Mouse (Mus musculus) midbrain, embryonic 13.5 days (tissue): ENCODE measurements around the gene Tssc4. TPM values are rescaled to one million over a fixed set of nuclear protein-coding genes. Genes with fewer than 3 reads are reported as not detected.

Experiments
- ATAC-seq: fragments of 200-750 bp; cut with Nextera tagmentation; 2 replicates; pipeline ENCODE4 v1.8.0; 2017; ENCODE audit warnings: mild to moderate bottlenecking, moderate TSS enrichment, moderate library complexity
- H3K27ac ChIP-seq: fragments of 300-500 bp; sonication (generic); 2 replicates; pipeline ENCODE4 v1.5.1; 2015; ENCODE audit warnings: inconsistent platforms, mild to moderate bottlenecking, moderate library complexity
- H3K27me3 ChIP-seq: fragments of 300-500 bp; sonication (generic); 2 replicates; pipeline ENCODE4 v1.6.1; 2015; ENCODE audit warnings: mild to moderate bottlenecking, inconsistent platforms
- H3K36me3 ChIP-seq: fragments of 300-500 bp; sonication (generic); 2 replicates; pipeline ENCODE4 v1.6.1; 2015; ENCODE audit warnings: mild to moderate bottlenecking, inconsistent platforms
- H3K4me1 ChIP-seq: fragments of 300-500 bp; sonication (generic); replicated peaks from 2 replicates; pipeline ENCODE4 v1.6.1; 2015; ENCODE audit warnings: inconsistent platforms
- H3K4me2 ChIP-seq: fragments of 300-500 bp; sonication (generic); replicated peaks from 2 replicates; pipeline ENCODE4 v1.6.1; 2015; ENCODE audit warnings: moderate library complexity, mild to moderate bottlenecking, inconsistent platforms
- H3K4me3 ChIP-seq: fragments of 300-500 bp; sonication (generic); replicated peaks from 2 replicates; pipeline ENCODE4 v1.5.1; 2015; ENCODE audit warnings: mild to moderate bottlenecking, inconsistent platforms
- H3K9ac ChIP-seq: fragments of 300-500 bp; sonication (generic); replicated peaks from 2 replicates; pipeline ENCODE4 v1.6.1; 2015; ENCODE audit warnings: mild to moderate bottlenecking, inconsistent platforms
- H3K9me3 ChIP-seq: fragments of 300-500 bp; sonication (generic); 2 replicates; pipeline ENCODE4 v1.6.1; 2016; ENCODE audit warnings: mild to moderate bottlenecking, inconsistent platforms
- WGBS: fragments of 180-500 bp; shearing (Covaris S2); methylation state at CpG from one replicate; pipeline ENCODE4 v1.1.7; 2015; 5-methylcytosine and 5-hydroxymethylcytosine counted together
- polyA plus RNA-seq: library from polyadenylated mRNA; unstranded; fragments of >200 nt; fragmentation: Nextera tagmentation; extraction: Ambion mirVana; gene quantifications from 2 replicates; pipeline ENCODE4 v1.2.1, GENCODE M21; 2015

Tssc4 gene
- polyA plus RNA-seq: 102 and 104 TPM in 2 replicates

DNA sequence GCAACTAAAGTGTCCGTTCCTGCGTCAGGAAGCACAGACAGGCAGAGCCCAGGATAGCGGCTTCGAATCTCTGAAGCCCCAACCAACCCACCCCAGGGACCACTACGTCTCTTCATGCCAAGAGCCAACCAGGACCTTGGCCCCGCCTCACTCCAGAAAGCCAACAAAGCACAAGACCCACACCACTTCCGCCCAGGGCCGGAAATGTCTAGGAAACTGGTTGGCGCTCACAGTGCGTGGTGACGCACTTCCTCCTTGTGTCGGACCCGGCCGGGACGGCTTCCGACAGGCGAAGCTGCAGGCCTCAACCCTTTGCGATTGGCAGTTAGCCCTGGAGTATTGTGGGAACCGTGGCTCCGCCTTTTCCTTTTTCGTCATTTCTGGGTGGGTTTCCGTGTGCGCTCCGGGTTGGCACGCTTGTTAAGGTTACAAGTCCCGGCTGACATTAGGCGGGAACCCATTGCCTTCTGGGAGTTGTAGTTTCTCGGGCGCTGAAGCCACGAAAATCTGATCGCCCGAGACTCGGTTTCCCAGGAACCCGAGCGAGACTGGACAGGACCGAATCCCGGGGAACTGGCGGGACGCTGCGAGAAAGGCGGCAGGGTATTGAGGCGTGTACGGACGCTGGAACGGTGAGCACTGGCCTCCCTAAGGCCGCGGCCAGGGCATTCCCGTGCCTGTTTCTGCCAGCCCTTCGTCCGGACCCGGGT is at the start of gene Tssc4:
Gene Tssc4, plus strand, starts transcription at position 368 of the 710 bp plus-strand sequence.
- Histone ChIP-seq H3K9me3 (no peaks in the 10 kb centered on the region), H3K4me1 (peaks cover 29% of the 10 kb centered on the region), H3K4me3 (peak within 1 kb of the TSS; percentile 91), H3K27ac (peak within 1 kb of the TSS; percentile 97), H3K27me3 (no peaks in the 10 kb centered on the region), H3K36me3 (peaks cover 40% of the 10 kb centered on the region), H3K4me2 (peak within 1 kb of the TSS; percentile 100), H3K9ac (peak within 1 kb of the TSS; percentile 93)
- WGBS: under 1% methylated on average over 51 of the region's 51 CpGs
- ATAC-seq: peak; percentile 98

DNA sequence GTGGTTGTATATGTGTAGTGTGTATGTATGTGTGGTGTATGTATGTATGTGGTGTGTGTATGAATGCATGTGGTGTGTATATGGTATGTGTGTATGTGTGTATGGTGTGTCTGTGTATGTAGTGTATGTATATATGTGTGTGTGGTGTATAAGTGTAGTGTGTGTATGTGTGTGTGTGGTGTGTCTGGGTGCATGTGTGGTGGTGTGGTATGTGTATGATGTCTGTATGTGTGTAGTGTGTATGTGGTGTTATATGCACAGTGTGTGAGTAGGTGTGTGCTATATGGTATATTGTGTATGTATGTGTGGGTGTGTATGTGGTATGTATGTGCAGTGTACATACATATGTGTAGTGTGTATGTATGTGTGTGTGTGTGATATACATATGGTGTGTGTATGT is 49.0 kb upstream of the Tssc4 start:
- Histone ChIP-seq H3K9me3 (no peaks in the 10 kb centered on the region), H3K27ac (no peak overlapping the region), H3K27me3 (no peaks in the 10 kb centered on the region), H3K4me2 (no peak overlapping the region), H3K9ac (no peak overlapping the region), H3K4me1 (peaks cover 17% of the 10 kb centered on the region), H3K36me3 (peaks cover 3% of the 10 kb centered on the region), H3K4me3 (no peak overlapping the region)
- no peak for ATAC-seq

DNA sequence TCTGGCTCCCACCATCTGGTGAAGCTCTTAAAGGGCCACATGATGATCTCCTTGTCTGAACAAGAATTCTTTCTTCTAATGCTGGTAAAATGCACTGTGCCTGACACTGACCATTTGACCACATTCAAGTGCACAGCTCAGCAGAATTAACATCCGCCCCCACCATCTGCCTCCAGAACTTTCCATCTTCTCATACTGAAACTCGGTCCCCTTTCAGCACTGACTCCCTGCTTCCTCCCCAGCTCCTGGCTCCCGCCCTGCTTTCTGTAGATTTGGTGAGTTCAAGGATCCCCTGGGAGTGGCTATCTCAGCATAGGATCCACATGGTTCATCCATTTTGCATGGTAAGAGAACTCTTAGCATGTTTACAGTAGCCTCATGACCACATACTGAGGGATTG is 48.3 kb upstream of the Tssc4 start:
- H3K4me2 ChIP-seq: no peak overlapping the region
- H3K36me3 ChIP-seq: peaks cover 5% of the 10 kb centered on the region
- peaks cover 11% of the 10 kb centered on the region for H3K4me1 ChIP-seq
- WGBS: 80% methylated on average over 3 of the region's 3 CpGs
- no peak for ATAC-seq
- no peak overlapping the region for H3K27ac ChIP-seq
- H3K9me3 ChIP-seq: no peaks in the 10 kb centered on the region
- no peak overlapping the region for H3K4me3 ChIP-seq
- H3K27me3 ChIP-seq: no peaks in the 10 kb centered on the region
- no peak overlapping the region for H3K9ac ChIP-seq

DNA sequence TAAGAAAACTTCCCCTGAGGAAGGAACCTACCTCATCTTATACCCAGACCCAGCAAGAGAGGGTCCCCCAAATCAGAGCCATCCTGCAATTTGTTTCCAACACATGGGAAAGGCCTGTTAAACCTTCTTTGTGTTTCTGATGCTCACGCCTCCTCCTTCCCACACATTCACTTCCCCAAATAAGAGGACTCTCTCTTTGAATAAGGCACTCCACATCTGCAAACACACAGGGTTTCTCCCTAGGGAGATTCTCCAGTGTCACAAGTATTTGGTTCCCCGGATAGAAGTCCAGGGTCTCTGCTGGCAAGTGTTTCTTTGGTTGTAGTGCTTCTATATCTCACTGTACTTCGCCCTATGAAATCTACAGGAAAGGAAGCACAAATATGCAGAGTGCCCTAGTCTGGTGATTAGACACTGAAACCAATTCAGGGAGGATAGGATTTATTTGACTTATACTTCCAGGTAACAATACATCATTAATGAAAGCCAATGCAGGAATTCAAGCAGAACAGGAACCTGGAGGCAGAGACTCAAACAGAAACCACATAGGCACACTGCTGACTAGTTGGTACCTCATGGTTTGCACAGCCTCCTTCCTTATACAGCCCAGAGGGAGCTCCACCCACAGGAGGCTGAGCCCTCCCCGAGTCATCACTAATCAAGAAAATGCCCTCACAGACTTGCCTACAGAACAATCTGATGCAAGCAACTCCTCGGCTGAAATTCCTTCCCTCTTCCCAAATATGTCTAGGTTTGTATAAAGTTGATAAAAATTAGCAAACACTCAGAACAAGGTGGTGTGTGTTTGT is 47.5 kb upstream of the Tssc4 start:
- no peaks in the 10 kb centered on the region for H3K9me3 ChIP-seq
- H3K4me1 ChIP-seq: peaks cover 4% of the 10 kb centered on the region; the same call in 1 of the 2 replicates
- H3K4me3 ChIP-seq: no peak overlapping the region
- H3K36me3 ChIP-seq: peaks cover 5% of the 10 kb centered on the region
- WGBS: 75% methylated on average over 5 of the region's 5 CpGs
- no peak overlapping the region for H3K4me2 ChIP-seq
- no peak overlapping the region for H3K27ac ChIP-seq
- no peak for ATAC-seq
- no peak overlapping the region for H3K9ac ChIP-seq
- no peaks in the 10 kb centered on the region for H3K27me3 ChIP-seq

DNA sequence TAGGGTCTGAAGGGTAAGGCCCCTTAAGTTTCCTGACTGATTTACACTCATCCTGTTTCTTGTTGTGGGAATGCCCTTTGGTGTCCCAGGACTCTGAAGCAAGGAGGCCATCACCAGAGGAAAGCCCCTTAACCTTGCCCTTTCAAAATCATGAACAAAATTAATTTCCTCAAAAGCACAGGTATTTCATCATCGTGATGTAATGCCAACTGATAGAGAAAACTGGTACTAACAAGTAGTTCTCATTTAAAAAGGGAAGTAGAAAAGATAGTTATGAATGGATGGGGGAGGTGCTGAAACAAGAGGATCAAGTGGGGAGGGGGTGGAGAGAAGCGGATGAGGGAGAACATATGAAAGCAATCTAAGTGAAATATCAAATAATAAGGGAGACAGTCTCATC is 45.5 kb upstream of the Tssc4 start:
- Histone ChIP-seq H3K9me3 (no peaks in the 10 kb centered on the region), H3K4me1 (no peaks in the 10 kb centered on the region), H3K9ac (no peak overlapping the region), H3K27me3 (no peaks in the 10 kb centered on the region), H3K4me3 (no peak overlapping the region), H3K27ac (no peak overlapping the region), H3K4me2 (no peak overlapping the region), H3K36me3 (peaks cover 5% of the 10 kb centered on the region)
- WGBS: 94% methylated on average over 2 of the region's 2 CpGs
- ATAC-seq: no peak

DNA sequence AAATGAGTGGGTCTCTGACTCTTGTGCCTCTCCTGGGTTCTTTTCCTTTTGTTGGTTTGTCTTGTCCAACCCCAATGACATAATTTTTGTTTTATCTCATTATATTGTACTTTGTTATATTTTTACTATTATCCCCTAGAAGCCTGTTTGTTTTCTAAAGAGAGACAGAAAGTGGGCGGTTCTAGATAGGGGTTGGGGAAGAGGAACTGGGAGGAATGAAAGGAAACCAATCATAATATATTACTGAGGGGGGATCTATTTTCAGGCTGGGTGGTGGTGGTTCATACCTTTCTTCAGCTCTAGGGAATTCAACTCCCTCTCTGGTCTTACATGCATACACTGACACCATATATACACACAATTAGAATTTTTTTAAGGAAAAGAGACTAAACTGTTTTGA is 44.8 kb upstream of the Tssc4 start:
- Histone ChIP-seq H3K9me3 (no peaks in the 10 kb centered on the region), H3K9ac (no peak overlapping the region), H3K4me2 (no peak overlapping the region), H3K4me3 (no peak overlapping the region), H3K27me3 (no peaks in the 10 kb centered on the region), H3K36me3 (peaks cover 5% of the 10 kb centered on the region), H3K4me1 (no peaks in the 10 kb centered on the region), H3K27ac (no peak overlapping the region)
- ATAC-seq: no peak
- WGBS: 93% methylated on average over 1 of the region's 1 CpGs

DNA sequence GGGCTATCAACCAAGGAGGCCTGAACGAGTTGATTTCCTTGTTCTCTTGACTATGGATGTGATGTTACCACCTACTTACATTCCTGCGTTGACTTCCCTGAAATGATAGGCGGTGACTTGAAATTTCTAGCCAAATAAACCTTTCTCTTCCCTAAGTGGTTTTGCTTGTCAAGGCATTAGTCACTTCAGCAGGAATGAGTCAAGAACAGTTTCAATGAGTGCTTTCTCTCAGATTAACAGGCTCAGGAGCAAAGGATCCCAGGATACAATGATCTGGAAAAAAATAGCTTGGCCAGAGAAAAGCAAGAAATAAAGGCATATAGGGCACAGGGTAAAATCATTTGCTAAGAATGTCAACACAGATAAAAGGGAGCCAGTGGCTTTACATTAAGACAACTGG is 43.6 kb upstream of the Tssc4 start:
- H3K9me3 ChIP-seq: no peaks in the 10 kb centered on the region
- no peaks in the 10 kb centered on the region for H3K4me1 ChIP-seq
- no peak overlapping the region for H3K27ac ChIP-seq
- H3K4me3 ChIP-seq: no peak overlapping the region
- 90% methylated on average over 3 of the region's 3 CpGs for WGBS
- H3K36me3 ChIP-seq: peaks cover 5% of the 10 kb centered on the region
- H3K9ac ChIP-seq: no peak overlapping the region
- no peak overlapping the region for H3K4me2 ChIP-seq
- ATAC-seq: no peak
- no peaks in the 10 kb centered on the region for H3K27me3 ChIP-seq

DNA sequence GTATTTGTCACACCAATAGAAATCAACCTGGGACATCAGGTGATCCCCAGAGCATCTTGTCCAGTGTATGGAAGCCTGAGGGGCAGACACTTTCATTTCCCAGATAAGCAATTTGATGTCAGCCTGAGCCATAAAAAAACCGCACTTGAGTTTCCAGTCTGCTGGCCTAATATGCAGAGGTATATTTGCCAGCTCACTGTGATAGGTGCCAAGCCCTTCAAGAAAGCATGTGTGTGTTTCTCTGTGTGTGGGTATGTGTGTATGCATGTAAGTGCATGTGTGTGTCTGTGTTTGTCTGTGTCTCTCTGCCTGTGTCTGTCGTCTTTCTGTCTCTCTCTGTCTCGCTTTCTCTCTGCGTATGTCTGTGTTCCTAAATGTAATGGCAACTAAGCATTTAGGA is 41.9 kb upstream of the Tssc4 start:
- Histone ChIP-seq H3K27ac (no peak overlapping the region), H3K27me3 (no peaks in the 10 kb centered on the region), H3K9me3 (no peaks in the 10 kb centered on the region), H3K4me3 (no peak overlapping the region), H3K36me3 (peaks cover 5% of the 10 kb centered on the region), H3K4me2 (no peak overlapping the region), H3K9ac (no peak overlapping the region), H3K4me1 (no peaks in the 10 kb centered on the region)
- ATAC-seq: no peak
- 93% methylated on average over 4 of the region's 4 CpGs for WGBS

DNA sequence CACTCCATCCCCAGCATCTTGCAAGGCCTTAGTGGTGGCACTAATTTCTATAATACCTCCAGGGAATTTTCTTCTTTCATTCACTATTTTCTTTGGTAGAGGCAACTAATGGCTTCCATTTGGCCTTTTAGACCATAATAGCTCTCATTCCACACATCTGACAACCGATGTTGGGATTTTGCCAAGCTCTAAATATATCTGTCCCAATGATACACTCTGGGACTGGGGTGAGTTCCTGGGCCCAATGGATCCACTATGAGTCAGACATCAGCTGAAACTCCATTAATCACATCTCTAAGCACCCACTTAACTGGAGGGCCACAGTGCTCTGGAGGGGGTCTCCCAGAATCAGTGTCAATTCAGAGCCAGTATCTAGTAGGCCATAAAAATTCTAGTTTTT is 37.2 kb upstream of the Tssc4 start:
- 97% methylated on average over 1 of the region's 1 CpGs for WGBS
- H3K27me3 ChIP-seq: no peaks in the 10 kb centered on the region
- no peak overlapping the region for H3K4me3 ChIP-seq
- no peak for ATAC-seq
- no peaks in the 10 kb centered on the region for H3K4me1 ChIP-seq
- H3K36me3 ChIP-seq: peaks cover 7% of the 10 kb centered on the region; the same call in 1 of the 2 replicates
- no peak overlapping the region for H3K9ac ChIP-seq
- H3K4me2 ChIP-seq: no peak overlapping the region
- no peak overlapping the region for H3K27ac ChIP-seq
- no peaks in the 10 kb centered on the region for H3K9me3 ChIP-seq

DNA sequence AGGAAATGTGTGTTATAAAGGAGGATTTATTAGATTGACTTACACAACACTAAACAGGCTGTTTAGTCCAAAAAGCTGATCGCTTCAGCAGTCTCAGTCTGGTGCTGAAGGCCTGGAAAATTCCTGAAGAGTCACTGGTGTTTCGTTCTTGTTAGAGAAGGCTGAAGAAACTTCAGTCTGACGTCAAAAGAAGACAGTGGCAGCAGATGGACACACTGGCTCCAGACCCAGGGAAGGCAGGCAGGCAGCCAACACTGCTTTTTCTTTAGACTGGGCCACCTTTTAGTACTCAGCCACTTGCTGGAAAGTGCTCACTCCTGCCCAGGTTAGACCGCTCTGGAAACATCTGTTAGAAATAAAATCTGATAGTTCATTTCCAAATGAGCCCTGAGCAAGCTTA is 35.5 kb upstream of the Tssc4 start:
- WGBS: 93% methylated on average over 4 of the region's 4 CpGs
- Histone ChIP-seq H3K27me3 (no peaks in the 10 kb centered on the region), H3K4me3 (no peak overlapping the region), H3K9ac (no peak overlapping the region), H3K27ac (no peak overlapping the region), H3K4me2 (no peak overlapping the region), H3K9me3 (no peaks in the 10 kb centered on the region), H3K36me3 (peaks cover 11% of the 10 kb centered on the region; the same call in 1 of the 2 replicates), H3K4me1 (no peaks in the 10 kb centered on the region)
- no peak for ATAC-seq

DNA sequence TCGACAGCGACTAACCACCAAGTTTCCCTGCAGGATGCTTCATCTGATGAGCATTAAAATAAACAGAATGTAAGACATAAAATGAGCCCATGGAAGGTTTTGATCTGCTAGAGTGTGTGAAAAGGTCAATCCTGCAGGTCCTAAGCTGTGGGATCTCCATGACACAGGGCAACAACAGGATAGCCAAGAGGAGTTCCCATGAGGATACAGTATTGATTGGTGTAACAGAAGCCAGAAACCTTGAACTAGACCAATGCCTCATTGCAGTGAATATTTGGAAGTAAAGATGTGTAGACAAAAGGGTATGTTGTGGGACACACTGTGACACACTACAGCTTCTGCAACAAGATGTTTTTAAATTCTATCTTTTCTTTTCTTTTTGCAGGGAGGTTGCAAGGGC is 34.9 kb upstream of the Tssc4 start:
- H3K36me3 ChIP-seq: peaks cover 11% of the 10 kb centered on the region; the same call in 1 of the 2 replicates
- ATAC-seq: no peak
- no peaks in the 10 kb centered on the region for H3K27me3 ChIP-seq
- no peak overlapping the region for H3K4me3 ChIP-seq
- no peaks in the 10 kb centered on the region for H3K9me3 ChIP-seq
- H3K4me2 ChIP-seq: no peak overlapping the region
- 95% methylated on average over 2 of the region's 2 CpGs for WGBS
- H3K4me1 ChIP-seq: no peaks in the 10 kb centered on the region
- no peak overlapping the region for H3K27ac ChIP-seq
- H3K9ac ChIP-seq: no peak overlapping the region
